Mouse (Mus musculus) stomach, postnatal 0 days (tissue): ENCODE results near the gene Ntm.

Source experiments
- CTCF ChIP-seq: IDR thresholded peaks from 2 replicates; pipeline ENCODE4 v1.5.1; 2016; ENCODE audit warnings: antibody characterized with exemption, low read depth, mild to moderate bottlenecking, moderate library complexity
- EP300 ChIP-seq: optimal IDR thresholded peaks from 2 replicates; pipeline ENCODE3; 2016; ENCODE audit warnings: antibody characterized with exemption

DNA sequence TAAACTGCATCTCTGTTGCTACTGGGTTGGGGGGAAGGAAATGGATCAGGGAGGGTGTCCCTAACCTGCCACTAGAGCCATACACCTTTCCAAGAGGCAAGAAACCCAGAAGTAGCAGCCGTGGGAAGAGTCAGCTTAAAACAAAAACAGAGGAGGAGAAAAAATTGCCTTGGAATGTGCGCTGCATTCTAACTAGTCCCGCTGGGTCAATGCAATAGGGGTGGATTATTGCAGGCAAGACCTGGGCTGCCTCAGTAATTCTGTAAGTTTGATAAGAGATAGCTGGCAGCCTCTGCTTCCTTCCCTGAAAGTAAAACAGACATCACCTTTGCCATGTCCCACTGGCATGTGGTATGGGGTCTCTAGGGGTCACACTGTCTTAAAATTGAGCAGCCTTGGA, 2.7 kb downstream of the Ntm start:
- no peak for TF ChIP-seq CTCF
- TF ChIP-seq EP300: no peak
